Mouse (Mus musculus) testis, postnatal 14 days (tissue): Measurements from ENCODE around the gene Gm6902.
"Not testable (repeated sequence)": the region's sequence is repeated elsewhere in the genome, so short reads cannot be mapped to it uniquely, and the experiment has no call there.

ENCODE experiments used
- DNase-seq: peaks from one replicate; pipeline ENCODE4 v3.0.0; 2021; ENCODE audit warnings: low spot score

Gm6902 gene

GRCm38 (mm10) chr7:23278800-23279199 lies at the start of gene Gm6902:
Gene Gm6902, minus strand, starts transcription at chr7:23278900.
- DNase-seq, result not testable (repeated sequence)

DNA sequence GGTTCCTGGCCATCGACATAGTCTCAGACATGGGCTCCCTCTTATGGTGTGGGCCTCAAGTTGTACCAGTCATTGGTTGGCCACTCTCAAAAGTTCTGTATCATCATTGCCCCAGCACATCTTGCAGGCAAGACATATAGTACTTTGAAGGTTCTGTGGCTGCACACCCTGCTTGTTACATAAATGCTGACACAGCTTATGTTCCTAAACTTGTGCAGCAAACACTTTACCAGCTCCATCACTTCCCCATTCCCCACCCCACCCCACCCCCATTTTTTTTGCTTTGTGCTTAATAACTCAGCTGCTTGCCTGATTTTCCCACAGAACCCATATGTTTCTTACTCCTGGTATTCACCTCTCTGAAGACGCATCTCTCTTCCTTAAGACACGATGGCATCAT lies 22.2 kb upstream of the Gm6902 start, which contains the start of gene Nlrp4e:
Gene Nlrp4e, plus strand, starts transcription at position 301 of the 400 bp plus-strand sequence.
- not testable (repeated sequence) for DNase-seq

DNA sequence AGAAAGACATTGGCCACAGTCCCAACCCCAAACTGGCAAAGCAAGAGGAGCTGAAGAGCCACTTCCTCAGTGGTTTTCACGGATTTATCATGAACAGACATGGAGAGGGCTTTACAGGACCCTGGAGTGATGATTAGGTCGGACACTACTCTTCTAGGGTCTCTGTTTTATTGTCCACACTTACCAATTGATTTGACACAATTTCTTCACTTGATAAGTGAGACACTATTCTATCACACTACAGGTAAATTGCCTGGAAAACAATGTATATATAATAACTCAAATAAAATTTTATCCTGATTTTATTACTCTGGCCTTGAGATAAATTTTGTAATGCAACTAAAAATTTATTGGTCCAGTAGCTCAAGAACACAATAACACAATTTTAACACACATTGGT lies 27.1 kb downstream of the Gm6902 start, which contains the start of gene Vmn1r166:
Gene Vmn1r166, minus strand, starts transcription at position 101 of the 400 bp plus-strand sequence.
- DNase-seq, result not testable (repeated sequence)
